Comparison of ENCODE assay signal across 14 mouse cellular contexts in genomic region chr2:162430171-162430570, GRCm38 (mm10).
DNase-seq lines count a peak whose midpoint lies in the region; ATAC-seq lines count a peak whose summit lies in the region.
"Had no signal": no experiment of that assay in that cellular context is flagged by ENCODE, and none has a peak within 500 bp of the region (broad histone marks: within the 10 kb centered on the region; RNA-seq: fewer than 3 reads in every experiment).

No protein-coding gene starts in this region.

- 38% methylated on average over 7 of the region's 7 CpGs for WGBS in kidney, embryonic 15.5 days

- no peak overlapping the region for H3K4me3 ChIP-seq in kidney, embryonic 15.5 days (replicated peaks)
- H3K4me3 ChIP-seq: embryonic facial prominence, embryonic 10.5 days had no signal

- ATAC-seq in kidney, embryonic 15.5 days (replicated peaks; ENCODE audit: low FRiP score): peak; percentile 76

- no peak for DNase-seq in kidney, postnatal 14 days
- DNase-seq in right cerebral cortex, postnatal 25 days: peak; percentile 62
- no peak for DNase-seq in right cerebral cortex, postnatal 4 days
- DNase-seq in layer of hippocampus, postnatal 36 days: peak; percentile 38 to 41
- DNase-seq in spleen, adult 12 weeks (ENCODE audit: low spot score): no peak
- no peak for DNase-seq in cerebellum, postnatal 4 days (ENCODE audit: low spot score in 2 of 2)
- DNase-seq in heart, adult 9 months (ENCODE audit: low spot score in 2 of 2): no peak
- DNase-seq: cerebellum, adult 8-10 months; heart, adult 18-20 months; heart, postnatal 4 days; lung, adult 18-20 months; thymus, postnatal 36 days had no signal

- H3K4me1 ChIP-seq in kidney, embryonic 15.5 days: no peaks in the 10 kb centered on the region
- H3K4me1 ChIP-seq: embryonic facial prominence, embryonic 10.5 days had no signal

- H3K27me3 ChIP-seq in kidney, embryonic 15.5 days: no peaks in the 10 kb centered on the region

- H3K36me3 ChIP-seq in kidney, embryonic 15.5 days: no peaks in the 10 kb centered on the region
- H3K36me3 ChIP-seq: embryonic facial prominence, embryonic 10.5 days had no signal

- H3K9me3 ChIP-seq in kidney, embryonic 15.5 days (replicated peaks): no peaks in the 10 kb centered on the region
- H3K9me3 ChIP-seq: embryonic facial prominence, embryonic 10.5 days had no signal

- no peak overlapping the region for H3K4me2 ChIP-seq in kidney, embryonic 15.5 days

- H3K9ac ChIP-seq in kidney, embryonic 15.5 days: no peak overlapping the region

- no peak overlapping the region for H3K27ac ChIP-seq in kidney, embryonic 15.5 days
- H3K27ac ChIP-seq: embryonic facial prominence, embryonic 10.5 days had no signal

Comparison
In these comparisons a context has a peak if more than half of its experiments do, and no peak if none do; other contexts are left out.
1. DNase-seq: peak in right cerebral cortex, postnatal 25 days (single experiment) and layer of hippocampus, postnatal 36 days (2 of 2); none in kidney, postnatal 14 days (single experiment), right cerebral cortex, postnatal 4 days (single experiment), spleen, adult 12 weeks (single experiment), cerebellum, postnatal 4 days (0 of 2) and heart, adult 9 months (0 of 2).